Mouse (Mus musculus) myocyte (in vitro differentiated cells): ENCODE measurements at regions not wholly inside any gene's neighbourhood (a gene's known extent, or its start where the extent isn't known, plus 50 kb on each side); places are given as distances from the start of the nearest gene placed in this dataset.

Experiments used
- MYOG ChIP-seq, 3 experiments: IDR thresholded peaks; one replicate each; pipeline ENCODE4 v1.6.1; 2011; ENCODE audit warnings: control low read depth in 2 of 3, low read depth in 2 of 3, mild to moderate bottlenecking in 2 of 3; ENCODE audit not compliant: insufficient read length in 2 of 3, control insufficient read depth in 1 of 3, insufficient read depth in 1 of 3
- POLR2A ChIP-seq: IDR thresholded peaks from one replicate; pipeline ENCODE4 v1.6.1; 2011; ENCODE audit warnings: low read depth, mild to moderate bottlenecking, control low read depth, moderate library complexity; ENCODE audit not compliant: insufficient read length
- SRF ChIP-seq: IDR thresholded peaks from one replicate; pipeline ENCODE4 v1.6.1; 2011; ENCODE audit warnings: low read depth; ENCODE audit not compliant: control insufficient read depth, insufficient read length

DNA sequence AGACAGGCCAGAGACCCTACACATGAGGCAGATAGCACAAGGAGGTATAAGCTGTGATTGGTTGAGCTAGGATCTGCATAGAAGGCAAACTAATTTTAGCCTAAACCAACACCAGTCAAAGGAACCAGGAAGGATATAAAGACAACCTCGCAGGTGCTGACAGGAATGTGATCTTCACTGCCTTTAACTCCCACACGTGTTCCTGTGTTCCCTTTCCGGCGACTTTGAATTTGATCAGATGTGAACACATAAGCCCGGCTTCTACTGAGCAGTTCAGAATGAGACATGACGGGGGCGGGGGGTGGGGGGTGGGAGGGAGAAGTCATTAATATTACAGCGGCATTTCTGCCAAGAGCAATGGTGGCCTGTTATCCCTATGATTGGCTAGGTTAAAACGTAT lies 271.0 kb downstream of the Tgfb2 start:
- TF ChIP-seq POLR2A (no peak), MYOG (IDR thresholded peaks at IDR 0.05; ENCODE audit: control insufficient read depth in 1 of 3, insufficient read depth in 1 of 3, insufficient read length in 2 of 3, low read depth in 2 of 3) (no peak), SRF (no peak)
